Mouse (Mus musculus) heart, postnatal 14 days (tissue): ENCODE data around the gene Cmtm2a. TPM values are rescaled to one million over a fixed set of nuclear protein-coding genes. Genes with fewer than 3 reads are reported as not detected.
"Not testable (repeated sequence)": the region's sequence is repeated elsewhere in the genome, so short reads cannot be mapped to it uniquely, and the experiment has no call there.

Experiments used
- DNase-seq, 2 experiments: peaks; one replicate each; pipeline ENCODE4 v3.0.0; 2021 to 2022
- intact Hi-C: fragments of 180-260 bp; cut with DNase I; formaldehyde crosslinking; loops from one replicate; pipeline ENCODE4 v1.15.1; 2025
- long read RNA-seq, 2 experiments: library from polyadenylated mRNA; stranded (forward); transcript quantifications; one replicate each; pipeline ENCODE4 v2.0.0; 2021
- total RNA-seq, 2 experiments: library from RNA; stranded (reverse); gene quantifications; 2 replicates each; pipeline ENCODE4 v1.2.3; 2021

The Cmtm2a gene
- not detected for total RNA-seq
- long read RNA-seq, experiment 1 = 0 reads
- long read RNA-seq, experiment 2 = 0 reads

GRCm38 (mm10) chr8:104293081-104293480 lies at the start of gene Cmtm2a:
Gene Cmtm2a, minus strand, starts transcription at chr8:104293181.
- intact Hi-C loops, DNase-seq: not testable (repeated sequence)

- DNase-seq = no peak
- intact Hi-C loops = loop anchor here (5.0 kb wide), 2 partner anchors 190 to 195 kb away; partner anchors contain the start of genes Car7 and Nae1
These were observed 49.4 kb upstream of the Cmtm2a start for GRCm38 (mm10) chr8:104342426-104342825.

GRCm38 (mm10) chr8:104341678-104342077 lies 48.7 kb upstream of the Cmtm2a start:
- no peak for DNase-seq
- intact Hi-C loops = loop anchor here (2.0 to 5.0 kb wide), 3 partner anchors 91 to 194 kb away; partner anchors contain the start of genes Car7, Cklf and Nae1

GRCm38 (mm10) chr8:104341106-104341561 lies 48.2 kb upstream of the Cmtm2a start:
- peak; percentile 81 to 84 for DNase-seq
- intact Hi-C loops = loop anchor here (2.0 to 5.0 kb wide), 3 partner anchors 90 to 194 kb away; partner anchors contain the start of genes Car7, Cklf and Nae1

GRCm38 (mm10) chr8:104340233-104341105 lies 47.5 kb upstream of the Cmtm2a start:
- peak; percentile 82 to 83 for DNase-seq
- intact Hi-C loops = loop anchor here (2.0 to 5.0 kb wide), 3 partner anchors 90 to 193 kb away; partner anchors contain the start of genes Car7, Cklf and Nae1

- intact Hi-C loops = loop anchor here (2.0 to 10.0 kb wide), 4 partner anchors 89 to 245 kb away; partner anchors contain the start of genes Car7, Cklf and Nae1
- DNase-seq = peak in 1 of 2 experiments; percentile 18
These were observed 46.9 kb upstream of the Cmtm2a start for GRCm38 (mm10) chr8:104339983-104340232.

- intact Hi-C loops = loop anchor here (10.0 kb wide), 1 partner anchor 245 kb away; no protein-coding TSS in a partner anchor
- peak; percentile 38 to 49 for DNase-seq
These were observed 46.4 kb upstream of the Cmtm2a start, which contains the start of gene Cmtm3 for GRCm38 (mm10) chr8:104339229-104339982. Gene Cmtm3, plus strand, starts transcription at chr8:104339410.

GRCm38 (mm10) chr8:104337890-104338289 lies 44.9 kb upstream of the Cmtm2a start:
- intact Hi-C loops = loop anchor here (10.0 kb wide), 1 partner anchor 243 kb away; no protein-coding TSS in a partner anchor
- no peak for DNase-seq

- intact Hi-C loops = loop anchor here (10.0 kb wide), 1 partner anchor 242 kb away; no protein-coding TSS in a partner anchor
These were observed 43.8 kb upstream of the Cmtm2a start for GRCm38 (mm10) chr8:104336806-104337205.

GRCm38 (mm10) chr8:104334196-104334595 lies 41.2 kb upstream of the Cmtm2a start:
- intact Hi-C loops = loop anchor here (10.0 kb wide), 1 partner anchor 239 kb away; no protein-coding TSS in a partner anchor

More at GRCm38 (mm10) chr8:104336806-104337205, 43.8 kb upstream of the Cmtm2a start:
- DNase-seq = no peak

GRCm38 (mm10) chr8:104333786-104334185 lies 40.8 kb upstream of the Cmtm2a start:
- intact Hi-C loops = loop anchor here (10.0 kb wide), 1 partner anchor 239 kb away; no protein-coding TSS in a partner anchor
- DNase-seq = no peak

More at GRCm38 (mm10) chr8:104334196-104334595, 41.2 kb upstream of the Cmtm2a start:
- no peak for DNase-seq

- intact Hi-C loops = loop anchor here (10.0 kb wide), 1 partner anchor 238 kb away; no protein-coding TSS in a partner anchor
- no peak for DNase-seq
These were observed 40.0 kb upstream of the Cmtm2a start for GRCm38 (mm10) chr8:104332665-104333631.

GRCm38 (mm10) chr8:104321930-104322329 lies 28.9 kb upstream of the Cmtm2a start, which contains the start of gene Cmtm2b:
Gene Cmtm2b, plus strand, starts transcription at chr8:104322230.
- DNase-seq, intact Hi-C loops: not testable (repeated sequence)

GRCm38 (mm10) chr8:104321267-104321666 lies 28.3 kb upstream of the Cmtm2a start, which contains the start of gene Gm11020:
Gene Gm11020, plus strand, starts transcription at chr8:104321567.
- intact Hi-C loops, DNase-seq: not testable (repeated sequence)

GRCm38 (mm10) chr8:104313311-104313710 lies 20.3 kb upstream of the Cmtm2a start:
- peak in 1 of 2 experiments; percentile 29 for DNase-seq
- intact Hi-C loops = no loop called here

GRCm38 (mm10) chr8:104312023-104312422 lies 19.0 kb upstream of the Cmtm2a start:
- intact Hi-C loops, DNase-seq: not testable (repeated sequence)

GRCm38 (mm10) chr8:104309441-104310155 lies 16.6 kb upstream of the Cmtm2a start, which contains the start of the genes Gm45711 and Cmtm1:
Gene Gm45711, minus strand, starts transcription at chr8:104310081.
Gene Cmtm1, minus strand, starts transcription at chr8:104310145.
- intact Hi-C loops = not testable (repeated sequence)
- DNase-seq = peak; percentile 14 to 35

GRCm38 (mm10) chr8:104308341-104308740 lies 15.4 kb upstream of the Cmtm2a start:
- DNase-seq, intact Hi-C loops: not testable (repeated sequence)
